Mouse (Mus musculus): Measurements from ENCODE around the gene Creb5. TPM values are rescaled to one million over a fixed set of nuclear protein-coding genes. Genes with fewer than 3 reads are reported as not detected.

Gene Creb5
- polyA plus RNA-seq (2017; shearing (Covaris generic)), result 0.22 TPM

GRCm38 (mm10) chr6:53287038-53287561 lies at the start of gene Creb5:
Gene Creb5 (plus strand): TSS chr6:53287270.

Other genes starting within 250 kb of the Creb5 start
- gene Jazf1, start 218.6 kb upstream of the Creb5 start, polyA plus RNA-seq (2017; shearing (Covaris generic)), result 5.3 TPM

Measured in CD4-positive, CD25-positive, alpha-beta regulatory T cell (primary cell).